Mouse (Mus musculus) kidney, postnatal 36 days (tissue): ENCODE measurements around the gene Faah.
A peak's percentile ranks its signal among the peaks of the same experiment; 100 is the strongest.

ENCODE experiments used
- DNase-seq, 2 experiments: peaks; one replicate each; pipeline ENCODE4 v3.0.0; 2021 to 2022; ENCODE audit warnings: mixed read lengths in 2 of 2

Faah gene

GRCm38 (mm10) chr4:116017902-116018746, at the start of gene Faah:
Faah (minus strand) TSS chr4:116017926.
- DNase-seq, result no peak

DNA sequence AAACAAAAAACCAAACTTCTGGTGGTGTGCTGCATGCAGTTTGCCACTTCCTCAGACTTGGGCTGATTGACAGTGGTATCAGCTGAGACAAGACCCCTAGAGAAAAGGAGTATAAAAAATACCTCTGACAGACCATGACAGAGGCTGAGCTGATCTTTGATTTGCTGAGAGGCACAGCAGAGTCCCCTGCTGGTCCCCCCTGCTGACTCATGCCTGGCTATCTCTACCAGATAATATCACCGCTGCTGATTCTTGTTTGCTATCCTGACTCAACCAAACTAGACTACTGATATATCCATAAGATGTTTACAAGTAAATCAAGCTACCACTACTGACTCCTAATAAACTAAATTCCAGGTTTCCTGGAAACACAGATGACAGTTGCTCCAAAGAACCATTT, 46.1 kb upstream of the Faah start:
- no peak for DNase-seq

DNA sequence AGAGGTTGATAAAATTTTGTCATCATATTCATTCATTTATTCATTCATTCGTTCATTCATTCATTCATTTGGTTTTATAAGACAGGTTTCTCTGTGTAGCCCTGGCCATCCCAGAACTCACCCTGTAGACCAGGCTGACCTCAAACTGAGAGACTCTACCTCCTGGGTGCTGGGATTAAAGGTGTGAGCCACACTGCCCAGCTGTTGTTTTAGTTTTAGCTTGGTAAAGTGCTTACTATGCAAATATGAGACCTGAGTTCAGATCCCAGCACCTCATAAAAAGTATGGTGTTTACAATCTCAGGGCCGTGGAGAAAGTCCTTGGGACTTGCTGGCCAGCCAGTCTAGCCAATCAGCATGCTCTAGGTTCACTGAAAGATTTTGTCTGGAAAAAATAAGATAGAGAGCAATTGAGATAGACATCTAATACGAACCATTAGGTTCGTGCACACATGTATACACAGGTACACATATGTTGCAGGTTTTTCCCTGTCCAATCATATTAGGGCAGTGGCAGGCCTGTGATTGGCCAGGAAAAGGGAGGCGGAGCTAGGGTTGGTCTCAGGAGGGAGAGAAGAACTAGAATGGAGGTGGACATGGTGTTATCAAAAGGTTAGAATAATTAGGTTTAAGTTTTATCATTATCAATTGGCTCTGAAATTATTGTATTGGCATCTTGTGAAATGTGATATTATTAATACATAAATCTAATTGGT, 41.4 kb upstream of the Faah start:
- no peak for DNase-seq

GRCm38 (mm10) chr4:116057559-116057958, 39.8 kb upstream of the Faah start:
- no peak for DNase-seq

GRCm38 (mm10) chr4:116053399-116053961, 35.8 kb upstream of the Faah start, which contains the start of gene Nsun4:
Nsun4 (minus strand) TSS chr4:116053876.
- peak; percentile 94 for DNase-seq

DNA sequence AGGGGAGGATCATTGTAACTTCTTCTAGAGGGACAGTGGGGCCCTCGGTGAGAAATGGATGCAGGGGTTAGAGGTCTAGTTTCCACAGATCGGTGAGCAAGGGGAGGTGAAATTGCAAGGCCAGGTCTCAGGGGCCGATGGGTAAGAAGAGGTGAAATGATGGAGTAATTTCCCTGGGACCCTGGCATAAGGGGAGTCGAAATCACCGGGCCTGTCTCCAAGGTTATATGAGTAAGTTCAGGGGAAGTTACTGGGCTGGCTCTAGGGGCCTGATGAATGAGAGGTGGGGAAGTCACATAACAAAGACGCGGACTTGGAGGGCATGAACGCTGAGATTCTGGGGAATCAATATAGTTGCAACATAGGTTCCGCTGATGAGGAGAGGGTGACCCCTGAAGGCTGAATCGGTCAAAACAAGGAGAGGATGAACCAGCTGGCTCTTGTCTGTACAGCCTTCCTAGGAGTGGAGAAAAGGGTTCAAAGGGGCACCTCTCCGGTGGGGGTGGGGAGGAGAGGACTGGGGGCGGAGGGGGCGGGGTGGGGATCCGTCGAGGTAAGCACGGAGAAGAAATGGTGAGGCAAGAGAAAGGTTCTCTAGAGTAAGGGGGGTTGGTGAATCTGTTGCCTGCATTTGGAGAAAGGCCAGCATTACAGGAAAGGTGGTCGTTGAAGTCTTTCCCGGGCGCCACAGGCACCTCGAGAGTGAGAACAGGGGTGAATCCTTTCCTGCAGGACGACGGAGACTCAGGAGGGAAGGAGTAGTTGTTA, 35.0 kb upstream of the Faah start:
- peak; percentile 73 to 80 for DNase-seq

GRCm38 (mm10) chr4:116049211-116049610, 31.5 kb upstream of the Faah start:
- no peak for DNase-seq

DNA sequence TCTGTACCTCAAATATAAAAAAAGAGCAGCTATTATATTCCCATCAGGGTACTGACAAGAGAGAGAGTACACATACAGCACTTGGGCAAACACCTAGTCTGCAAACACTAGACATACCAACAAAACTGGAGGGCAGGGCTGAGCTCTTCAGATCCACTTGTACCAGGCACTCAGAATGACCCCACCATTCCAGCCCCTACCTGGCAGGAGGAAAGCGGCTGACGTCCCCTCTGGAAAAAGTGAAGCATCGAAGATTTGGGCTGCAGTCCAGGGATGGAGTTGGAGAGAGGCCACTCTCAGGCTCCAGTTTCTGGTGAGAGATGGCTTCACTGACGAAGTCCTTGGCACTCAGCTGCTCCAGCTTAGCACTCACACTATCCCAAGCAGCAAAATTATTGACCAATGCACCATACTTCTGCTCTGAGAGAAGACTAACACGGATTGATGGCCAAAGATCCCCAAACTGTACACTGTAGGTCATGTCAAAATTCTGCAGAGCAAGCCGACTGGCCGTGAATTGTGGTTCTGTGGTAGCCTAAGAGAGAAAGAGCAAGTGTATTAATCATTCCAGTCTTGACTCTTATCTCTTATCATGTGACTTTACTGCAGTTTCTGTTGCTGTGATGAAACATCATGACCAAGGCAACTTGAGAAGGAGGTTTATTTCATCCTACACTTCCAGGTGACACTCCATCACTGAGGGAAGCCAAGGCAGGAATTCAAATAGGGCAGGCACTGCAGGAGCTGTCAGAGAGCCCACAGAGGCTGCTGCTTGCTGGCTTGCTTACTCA, 30.6 kb upstream of the Faah start:
- no peak for DNase-seq

- no peak for DNase-seq
These were observed 30.0 kb upstream of the Faah start for GRCm38 (mm10) chr4:116047681-116048080.

- no peak for DNase-seq
These were observed 28.9 kb upstream of the Faah start for GRCm38 (mm10) chr4:116046604-116047003.

DNA sequence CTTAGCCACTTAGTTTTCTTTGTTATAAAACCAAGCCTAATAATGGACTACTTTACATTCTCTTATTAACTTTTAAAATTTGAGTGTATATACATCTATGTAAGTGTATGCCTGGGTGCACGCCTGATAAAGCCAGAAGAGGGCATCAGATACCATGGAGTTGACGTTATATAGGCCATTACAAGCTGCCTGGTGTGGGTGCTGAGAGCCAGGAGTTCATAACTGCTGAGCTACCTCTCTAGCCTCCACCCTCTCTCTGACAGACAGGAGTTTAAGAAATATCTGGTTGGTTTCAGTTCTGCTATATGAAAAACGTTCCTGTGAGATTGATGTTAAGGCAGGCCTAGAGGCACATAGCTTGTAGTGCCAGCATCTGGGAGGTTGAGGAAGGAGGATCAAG, 24.5 kb upstream of the Faah start:
- no peak for DNase-seq

DNA sequence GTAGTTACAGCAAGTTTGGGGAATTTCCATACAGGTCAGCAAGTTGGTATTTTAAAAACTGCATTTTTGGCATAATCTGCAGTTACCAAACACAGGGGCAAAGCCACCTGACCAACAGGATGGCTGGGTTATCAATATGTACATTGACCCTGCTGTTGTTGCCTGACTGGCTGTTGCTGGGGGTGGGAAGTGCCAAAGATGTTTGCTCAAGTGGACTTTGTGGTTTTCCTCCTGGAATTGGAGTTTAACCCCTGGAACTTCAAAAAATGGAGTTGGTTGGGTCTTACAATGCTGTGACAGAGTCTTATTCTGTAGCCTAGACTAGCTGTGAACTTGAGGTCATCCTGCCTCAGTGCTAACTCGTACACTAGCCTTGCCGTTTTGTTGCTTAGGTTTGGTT, 22.7 kb upstream of the Faah start:
- peak; percentile 16 to 36 for DNase-seq

- no peak for DNase-seq
These were observed 15.6 kb upstream of the Faah start for GRCm38 (mm10) chr4:116033374-116033773.

DNA sequence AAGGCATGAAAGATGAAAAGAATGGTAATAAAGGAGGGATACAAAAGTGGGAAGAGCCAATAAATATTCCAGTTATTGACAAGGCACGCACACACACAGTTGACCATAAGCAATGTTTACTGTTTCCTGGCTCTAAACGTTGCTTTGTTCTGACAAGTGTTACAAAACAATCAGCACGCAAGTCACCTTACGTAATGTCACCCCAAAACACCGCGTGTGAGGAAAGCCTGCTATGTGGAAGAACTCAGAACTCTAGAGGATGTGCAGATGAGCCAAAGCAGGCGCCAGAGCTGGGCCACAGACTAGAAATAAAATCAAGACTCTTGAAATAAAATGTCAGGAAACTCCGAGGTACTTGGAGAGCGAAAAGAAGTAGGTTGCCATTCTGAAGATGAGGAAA, 15.2 kb upstream of the Faah start:
- no peak for DNase-seq

DNA sequence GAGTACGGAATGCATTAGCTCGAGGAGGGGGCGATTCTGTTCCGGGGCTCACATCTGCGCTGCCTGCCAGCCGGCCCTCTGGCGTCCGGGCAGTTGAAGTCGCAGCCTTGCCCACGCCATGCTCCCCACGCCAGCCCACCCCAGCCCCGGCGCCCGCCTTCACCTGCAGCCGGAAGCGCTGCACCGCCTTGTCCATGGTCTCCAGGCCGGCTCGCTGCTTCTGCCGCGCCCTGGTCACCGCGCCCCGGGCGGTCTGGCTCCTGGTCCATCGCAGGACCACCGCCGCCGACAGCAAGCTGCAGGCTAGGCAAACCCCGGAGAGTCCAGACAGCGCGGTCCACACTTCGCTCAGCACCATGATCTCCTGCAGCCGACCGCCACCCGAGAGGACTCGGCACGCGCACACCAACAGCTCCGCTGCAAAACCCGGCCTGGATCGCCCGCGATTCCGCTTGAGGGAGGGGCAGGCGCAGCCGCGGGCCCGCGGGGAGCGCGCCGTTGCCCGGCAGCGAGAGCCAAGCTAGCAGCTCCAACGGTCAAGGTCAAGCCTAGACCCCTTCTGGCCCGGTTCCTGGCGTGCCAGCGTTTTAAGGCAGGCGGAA, 325 bp downstream of the Faah start:
- DNase-seq, result peak; percentile 90

DNA sequence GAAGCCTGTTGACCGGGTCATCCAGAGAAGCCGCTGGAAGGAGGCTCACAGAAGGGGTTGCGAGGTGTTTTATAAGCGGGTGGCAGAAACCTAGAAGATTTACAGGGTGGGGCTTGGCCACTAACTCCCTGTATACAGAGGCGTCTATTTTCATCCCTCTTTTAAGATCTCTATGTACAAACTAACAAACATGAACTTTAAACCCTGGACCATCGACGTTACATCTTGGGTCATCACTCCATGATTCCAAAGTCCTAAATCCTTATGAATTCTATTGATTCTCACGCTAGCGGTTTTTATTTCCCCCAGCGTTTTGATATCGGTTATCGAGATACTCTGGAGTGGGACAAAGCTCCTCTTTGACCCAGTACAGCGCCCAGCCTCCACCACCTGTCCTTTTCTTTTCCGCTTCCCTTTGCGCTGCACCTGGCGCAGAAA, 845 bp downstream of the Faah start:
- DNase-seq, result peak in 1 of 2 experiments; percentile 19

GRCm38 (mm10) chr4:116016396-116016795, 1.3 kb downstream of the Faah start:
- DNase-seq, result peak; percentile 44 to 62

- DNase-seq, result no peak
These were observed 1.7 kb downstream of the Faah start for GRCm38 (mm10) chr4:116015996-116016395.

DNA sequence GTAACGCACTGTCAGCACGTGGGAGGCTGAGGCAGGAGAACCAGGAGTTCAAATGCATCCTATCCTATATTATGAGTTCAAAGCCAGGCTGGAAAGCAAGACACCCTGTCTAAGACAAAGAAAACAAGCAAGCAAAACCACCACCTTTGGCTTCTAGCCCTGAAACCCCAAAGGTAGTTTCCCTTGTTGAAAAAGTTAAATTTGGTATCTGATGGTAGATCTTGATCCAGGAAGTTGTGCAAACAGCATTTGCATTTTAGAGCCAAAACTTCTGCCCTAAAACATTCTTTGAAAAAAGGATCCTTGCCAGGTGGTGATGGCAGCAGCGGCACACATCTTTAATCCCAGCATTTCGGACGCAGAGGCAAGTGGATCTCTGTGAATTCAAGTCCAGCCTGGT, 2.2 kb downstream of the Faah start:
- DNase-seq, result no peak

GRCm38 (mm10) chr4:116010186-116010585, 7.5 kb downstream of the Faah start:
- DNase-seq, result no peak

DNA sequence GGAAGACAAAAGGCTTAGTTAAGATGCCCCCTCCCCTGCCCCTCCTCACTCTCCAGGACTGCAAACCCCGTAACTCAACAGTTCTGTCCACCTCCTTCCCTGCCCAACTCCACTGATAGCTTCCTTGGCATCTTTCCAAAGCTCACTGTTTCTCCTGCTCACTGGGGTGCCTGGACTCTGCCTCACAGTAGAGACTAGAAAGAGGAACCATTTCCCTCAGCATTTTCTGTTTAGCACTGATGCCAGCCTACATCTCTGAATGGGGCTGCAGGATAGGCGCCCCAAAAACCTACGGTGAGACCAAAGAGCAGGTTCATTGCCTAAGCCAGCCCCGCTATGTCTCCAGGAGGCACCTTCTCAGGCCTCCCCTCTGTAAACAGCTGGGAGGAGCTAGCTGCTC, 16.5 kb downstream of the Faah start:
- no peak for DNase-seq

- no peak for DNase-seq
These were observed 17.1 kb downstream of the Faah start for GRCm38 (mm10) chr4:116000671-116001070.
